Mouse (Mus musculus): ENCODE measurements at regions not wholly inside any gene's neighbourhood (a gene's known extent, or its start where the extent isn't known, plus 50 kb on each side); places are given as distances from the start of the nearest gene placed in this dataset.
A peak's percentile ranks its signal among the peaks of the same experiment; 100 is the strongest.

DNA sequence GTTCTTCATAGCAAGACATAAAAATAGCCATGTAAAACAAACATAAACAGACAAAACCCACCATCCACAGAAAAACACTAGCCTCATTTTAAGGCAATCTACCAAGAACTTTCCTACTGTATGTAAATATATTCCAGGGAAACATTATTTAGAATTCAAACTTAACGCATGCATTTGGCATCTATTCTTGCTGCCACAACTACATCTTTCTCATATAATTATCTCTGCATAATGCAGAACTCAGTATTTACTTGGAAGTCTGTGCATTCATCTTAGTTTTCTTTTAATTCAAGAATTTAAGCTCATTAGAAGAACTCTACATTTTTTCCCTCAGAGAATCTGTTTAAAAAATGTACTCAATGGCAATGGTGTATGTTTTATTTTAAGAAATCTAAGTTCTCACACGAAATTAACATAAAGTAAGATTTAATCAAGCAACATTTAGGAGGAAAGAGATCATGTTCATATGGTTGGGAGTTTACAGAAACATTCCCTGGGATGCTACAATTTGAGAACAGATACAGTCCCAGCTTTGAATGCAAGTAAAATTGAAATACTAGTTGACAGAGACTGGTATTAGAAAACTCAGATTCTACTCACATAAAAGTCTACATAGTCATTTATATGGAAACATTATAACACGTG lies 1114.7 kb downstream of the Sorcs1 start:
- no peak for DNase-seq (ENCODE audit: extremely low read depth, insufficient read length, low spot score)

DNA sequence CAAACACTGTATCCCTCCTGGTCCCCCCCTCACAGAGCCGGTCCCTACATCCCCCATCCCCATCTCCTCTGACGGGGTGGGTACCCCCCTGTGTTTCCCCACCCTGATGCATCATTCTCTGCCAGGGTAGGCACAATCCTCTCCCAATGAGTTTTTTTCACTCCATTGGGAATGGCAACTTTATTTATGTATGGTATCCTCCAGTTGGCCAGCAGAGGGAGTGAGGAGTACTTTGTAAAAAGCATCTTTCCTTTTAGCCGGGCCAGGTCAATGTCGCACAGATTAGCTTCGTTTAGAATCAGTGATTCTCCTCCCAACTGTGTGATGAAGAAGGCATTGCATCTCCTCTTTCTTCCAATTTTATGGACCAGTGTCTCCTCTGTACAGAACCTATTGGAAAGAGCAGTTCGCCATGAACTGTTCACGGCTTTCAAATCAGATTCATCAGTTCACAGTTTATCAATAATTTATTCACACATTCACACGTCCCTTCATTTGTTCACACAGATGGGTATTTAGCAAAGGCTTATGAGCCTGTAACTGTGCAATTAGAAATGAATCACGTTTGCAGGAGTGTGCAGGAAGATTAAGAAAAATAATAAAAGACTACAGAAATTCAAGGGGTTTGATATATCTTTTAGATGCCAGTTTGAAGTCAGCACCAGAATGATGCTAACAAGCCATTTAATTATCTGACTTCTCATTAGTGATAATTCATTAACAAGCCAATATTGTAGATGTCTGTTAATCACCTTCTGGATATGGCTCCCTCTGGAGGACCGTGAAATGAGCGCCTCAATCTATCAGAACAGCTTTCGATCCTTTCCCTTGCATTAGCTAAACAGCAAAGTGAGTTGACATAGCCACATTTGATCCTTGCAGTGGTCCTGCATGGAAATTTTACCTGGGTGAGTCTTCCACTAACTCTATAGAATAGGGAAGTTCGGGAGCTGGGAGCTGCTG lies 1138.7 kb downstream of the Sorcs1 start:
- peak; percentile 3 for DNase-seq (ENCODE audit: extremely low read depth, insufficient read length, low spot score)
